Mouse (Mus musculus) small intestine, adult 2 months (tissue): ENCODE results near the gene Tmem81.

Experiments used
- CTCF ChIP-seq: fragments of 200-500 bp; IDR thresholded peaks from 2 replicates; pipeline ENCODE4 v1.5.1; 2012; ENCODE audit warnings: low read depth, mild to moderate bottlenecking, control low read depth, inconsistent platforms, low read length, moderate library complexity, mixed read lengths; ENCODE audit not compliant: insufficient replicate concordance, insufficient read length; ENCODE audit errors: extremely low read depth
- POLR2A ChIP-seq: fragments of 200-500 bp; IDR thresholded peaks from 2 replicates; pipeline ENCODE4 v1.6.1; 2012; ENCODE audit warnings: low read depth, mild to moderate bottlenecking, control low read depth, inconsistent platforms, low read length, moderate library complexity

DNA sequence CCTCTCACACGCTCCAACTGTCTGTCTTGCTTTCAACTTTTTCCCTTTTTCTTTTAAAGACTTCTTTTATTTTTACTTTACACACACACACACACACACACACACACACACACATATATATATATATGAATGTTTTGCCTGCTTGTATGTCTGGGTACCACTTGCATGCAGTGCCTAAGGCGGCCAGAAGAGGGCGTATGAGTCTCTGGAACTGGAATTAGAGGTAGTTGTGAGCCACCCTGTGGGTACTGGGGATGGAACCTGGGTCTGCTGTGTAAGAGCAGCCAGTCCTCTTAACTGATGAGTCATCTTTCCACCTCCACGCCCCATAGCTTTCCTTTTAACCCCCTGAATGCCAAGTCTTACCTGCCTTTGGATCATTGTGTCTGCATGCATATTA is 17.9 kb downstream of the Tmem81 start:
- TF ChIP-seq POLR2A (no peak), CTCF (peak; percentile 67; the same call in 1 of the 2 replicates)
